Mouse (Mus musculus): ENCODE measurements around the gene Sntb2. TPM values are rescaled to one million over a fixed set of nuclear protein-coding genes. Genes with fewer than 3 reads are reported as not detected.
"Not testable (repeated sequence)": the region's sequence is repeated elsewhere in the genome, so short reads cannot be mapped to it uniquely, and the experiment has no call there.

Gene Sntb2
- 2.2 and 3.9 TPM in 2 replicates for polyA plus RNA-seq (2012; rRNA removed)

DNA sequence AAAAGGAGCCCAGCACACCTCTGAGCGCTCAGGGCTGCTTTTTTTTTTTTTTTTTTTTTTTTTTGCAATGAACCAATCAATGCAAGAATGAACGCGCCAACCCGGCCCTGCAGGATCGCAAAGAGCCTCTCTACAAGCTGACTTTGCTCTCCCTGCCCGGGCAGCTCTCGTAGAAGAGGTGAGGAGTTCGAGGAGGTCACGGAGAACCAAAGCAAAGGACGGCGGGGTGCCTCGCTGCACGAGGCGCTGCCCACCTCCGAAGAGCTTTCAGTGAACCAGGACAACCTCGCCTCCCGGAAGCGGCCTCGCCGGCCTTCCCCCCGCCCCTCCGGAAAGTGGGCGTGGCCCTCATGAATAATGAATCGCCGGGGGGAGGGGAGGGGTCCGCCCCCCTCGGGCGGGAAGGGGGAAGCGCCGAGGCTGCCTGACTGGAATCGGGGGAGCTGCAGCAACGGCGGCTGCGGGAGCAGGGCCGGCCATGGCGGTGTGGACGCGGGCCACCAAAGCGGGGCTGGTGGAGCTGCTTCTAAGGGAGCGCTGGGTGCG lies at the start of gene Sntb2:
Sntb2 (plus strand) TSS at position 427 of the 546 bp plus-strand sequence.
- WGBS = 1% methylated on average over 39 of the region's 41 CpGs
- peak; percentile 90 for DNase-seq (ENCODE audit: low read depth, low spot score)

DNA sequence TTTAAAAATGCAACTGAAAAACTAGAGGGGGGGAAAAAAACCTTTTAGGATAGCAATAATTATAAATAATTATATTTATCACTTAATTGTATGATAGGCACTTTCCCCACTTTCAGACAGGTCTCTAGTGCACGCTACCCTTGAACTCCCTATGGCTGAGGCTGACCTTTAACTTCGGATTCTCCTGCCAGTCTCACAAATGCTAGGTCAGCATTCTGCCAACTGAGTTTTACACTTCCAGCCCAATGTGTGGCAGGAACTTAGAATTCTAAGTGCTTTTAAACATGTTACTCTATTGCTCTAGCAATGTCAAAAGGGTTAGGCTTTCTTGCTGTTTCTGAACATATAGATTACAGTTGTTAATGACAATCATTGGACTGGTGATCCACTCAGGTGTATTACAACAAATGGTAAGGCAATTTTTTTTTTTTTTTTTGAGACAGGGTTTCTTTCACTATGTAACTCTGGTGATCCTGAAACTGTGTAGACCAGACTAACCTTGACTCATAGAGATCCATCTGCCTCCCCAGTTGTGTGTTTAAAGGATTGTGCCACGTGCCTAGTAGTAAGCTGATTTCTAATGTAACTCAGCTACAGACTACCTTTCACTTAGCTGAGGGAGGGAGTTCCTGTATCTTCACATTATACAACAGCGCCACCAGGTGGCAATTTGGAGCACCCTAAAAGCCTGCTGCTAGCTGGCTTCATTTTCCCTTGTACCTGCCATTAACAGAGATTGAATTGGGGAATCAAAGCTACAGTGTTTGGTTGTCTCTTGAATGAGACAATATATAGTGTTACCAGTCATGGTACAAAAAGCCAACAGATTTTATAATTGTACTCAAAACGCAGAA lies 48.0 kb upstream of the Sntb2 start:
- peak; percentile 69 for DNase-seq (ENCODE audit: low read depth, low spot score)
- 38% methylated on average over 5 of the region's 5 CpGs for WGBS

DNA sequence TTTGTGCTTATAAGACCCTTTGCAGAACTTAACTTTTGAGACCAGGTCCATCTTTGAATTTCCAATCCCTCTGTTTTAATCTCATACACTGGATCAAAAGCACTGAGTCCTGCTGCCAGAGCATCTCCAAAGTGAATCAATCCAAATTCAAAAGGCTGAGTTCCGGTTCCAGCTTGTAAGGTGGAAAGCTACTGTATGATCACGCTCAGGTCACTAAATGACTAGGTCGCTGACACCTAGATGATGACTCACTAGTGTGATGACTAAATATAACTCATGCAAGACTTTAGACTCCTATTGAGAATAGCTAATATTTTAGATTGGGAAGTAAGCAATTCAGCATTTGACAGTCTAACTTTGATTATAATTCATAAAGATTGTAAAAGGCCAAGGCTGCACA lies 46.7 kb upstream of the Sntb2 start:
- DNase-seq (ENCODE audit: low read depth, low spot score) = no peak
- 36% methylated on average over 3 of the region's 3 CpGs for WGBS

DNA sequence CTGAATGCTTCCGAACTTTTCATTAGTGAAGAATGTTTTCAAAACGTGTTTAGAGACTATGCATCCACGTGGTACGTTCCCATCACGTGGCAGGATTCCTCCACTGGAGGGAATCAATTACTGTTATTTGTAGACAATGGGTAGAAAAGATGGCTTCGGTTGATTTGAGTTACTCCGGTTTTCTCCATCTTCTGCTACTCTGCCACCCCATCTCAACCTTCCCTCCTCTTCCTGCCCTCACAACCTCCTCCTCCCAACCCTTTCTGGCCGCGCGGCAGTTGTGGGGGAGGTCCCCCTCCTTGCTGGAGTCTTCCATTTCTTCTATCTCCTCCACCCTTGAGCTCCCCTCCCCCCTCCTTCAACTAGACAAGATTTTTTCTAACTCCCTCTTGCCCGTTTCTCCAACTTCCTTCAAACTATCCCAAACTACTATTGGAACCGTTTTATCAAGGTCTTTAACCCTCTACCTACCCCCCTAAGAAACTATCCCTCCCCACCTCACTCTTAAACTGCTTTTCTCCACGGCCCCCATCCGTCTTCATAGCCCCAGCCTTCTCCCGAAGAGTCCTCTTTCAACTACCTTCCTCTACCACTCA lies 43.2 kb upstream of the Sntb2 start:
- 2% methylated on average over 15 of the region's 15 CpGs for WGBS
- no peak for DNase-seq (ENCODE audit: low read depth, low spot score)

DNA sequence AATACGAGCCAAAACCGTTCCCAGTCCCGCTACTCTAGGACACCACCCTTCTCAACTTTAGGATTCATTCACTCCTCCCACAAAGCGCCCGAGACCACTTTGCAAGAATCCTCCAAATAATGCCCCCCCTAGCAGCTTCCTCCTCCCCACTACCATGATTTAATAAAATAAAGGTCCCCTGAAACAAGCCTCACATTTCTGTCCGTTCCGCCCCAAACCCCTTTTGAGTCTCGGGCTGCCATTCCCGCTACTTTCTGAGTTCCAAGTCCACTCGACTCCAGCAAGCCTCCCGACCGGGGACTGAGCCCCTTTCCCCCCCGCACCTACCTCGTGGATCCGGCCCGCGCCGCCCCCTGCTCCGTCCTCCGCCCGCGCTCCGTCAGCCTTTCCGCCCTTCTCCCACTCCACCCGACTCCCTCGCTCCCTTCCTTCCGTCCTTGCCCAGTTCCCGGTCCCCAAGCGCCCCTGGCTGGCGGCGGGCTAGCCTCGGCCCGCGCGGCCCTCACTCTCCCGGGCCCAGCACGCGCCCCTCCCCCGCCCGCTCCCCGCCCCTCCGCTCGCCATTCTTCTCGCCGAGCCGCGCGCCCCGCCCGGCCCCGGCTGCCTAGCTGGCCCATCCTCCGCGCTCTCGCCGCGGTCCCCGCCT lies 42.6 kb upstream of the Sntb2 start:
- 1% methylated on average over 56 of the region's 57 CpGs for WGBS

DNA sequence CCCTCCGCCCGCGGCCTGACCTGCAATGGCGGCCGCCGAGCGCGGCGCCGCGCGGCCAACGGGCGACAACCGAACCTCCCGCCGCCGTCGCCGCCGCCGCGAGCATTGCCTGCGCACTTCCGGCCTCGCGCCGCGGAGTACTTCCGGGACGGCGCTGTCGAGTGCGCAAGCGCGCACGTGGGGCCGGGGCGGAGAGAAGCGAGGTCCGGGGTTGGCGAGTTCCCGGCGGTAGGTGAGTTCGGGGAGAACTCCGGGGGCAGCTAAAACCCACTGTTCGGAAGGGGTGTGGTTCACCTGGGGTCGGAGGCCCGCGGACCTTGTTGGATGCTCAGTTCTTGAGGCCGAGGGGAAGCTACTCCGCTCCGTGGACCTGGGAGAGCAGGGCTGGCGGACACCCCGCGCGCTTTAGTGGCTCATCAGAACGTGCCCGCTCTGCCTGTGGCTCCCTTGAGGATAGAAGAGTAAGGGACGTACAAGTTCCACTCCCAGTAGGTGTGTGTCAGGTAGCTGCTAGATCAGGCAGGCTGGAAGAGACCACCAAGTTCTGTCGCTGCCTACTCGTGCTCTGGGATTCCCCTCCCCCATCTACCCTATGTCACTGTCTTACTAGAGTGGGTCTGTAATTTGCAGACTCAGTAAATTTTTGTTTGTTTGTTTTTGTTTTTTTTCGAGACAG lies 41.9 kb upstream of the Sntb2 start, which contains the start of gene Utp4:
Utp4 (plus strand) TSS at position 156 of the 676 bp plus-strand sequence.
- WGBS = 1% methylated on average over 63 of the region's 63 CpGs
- DNase-seq (ENCODE audit: low read depth, low spot score) = peak; percentile 57

More for the DNA sequence above, 42.6 kb upstream of the Sntb2 start:
- DNase-seq (ENCODE audit: low read depth, low spot score) = no peak

DNA sequence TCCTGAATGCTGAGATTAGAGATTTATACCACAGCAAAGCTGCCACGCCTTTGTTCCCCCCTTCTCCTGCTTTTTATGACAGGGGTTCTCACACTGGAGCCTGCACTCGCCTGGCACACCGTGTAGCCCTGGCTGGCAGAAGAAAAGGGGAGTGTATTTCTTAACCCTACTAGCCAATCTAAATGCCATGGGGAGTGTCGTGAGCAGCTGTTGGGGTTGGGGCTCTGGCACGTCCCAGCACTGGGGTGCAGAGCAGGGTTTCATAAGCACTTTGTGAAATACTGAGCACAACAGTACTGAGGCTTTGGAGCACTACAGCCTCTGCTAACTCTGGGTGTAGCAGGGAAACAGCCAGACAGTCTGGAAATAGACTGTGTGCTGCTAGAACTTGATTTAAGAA lies 36.1 kb upstream of the Sntb2 start:
- no peak for DNase-seq (ENCODE audit: low read depth, low spot score)
- 29% methylated on average over 5 of the region's 5 CpGs for WGBS

DNA sequence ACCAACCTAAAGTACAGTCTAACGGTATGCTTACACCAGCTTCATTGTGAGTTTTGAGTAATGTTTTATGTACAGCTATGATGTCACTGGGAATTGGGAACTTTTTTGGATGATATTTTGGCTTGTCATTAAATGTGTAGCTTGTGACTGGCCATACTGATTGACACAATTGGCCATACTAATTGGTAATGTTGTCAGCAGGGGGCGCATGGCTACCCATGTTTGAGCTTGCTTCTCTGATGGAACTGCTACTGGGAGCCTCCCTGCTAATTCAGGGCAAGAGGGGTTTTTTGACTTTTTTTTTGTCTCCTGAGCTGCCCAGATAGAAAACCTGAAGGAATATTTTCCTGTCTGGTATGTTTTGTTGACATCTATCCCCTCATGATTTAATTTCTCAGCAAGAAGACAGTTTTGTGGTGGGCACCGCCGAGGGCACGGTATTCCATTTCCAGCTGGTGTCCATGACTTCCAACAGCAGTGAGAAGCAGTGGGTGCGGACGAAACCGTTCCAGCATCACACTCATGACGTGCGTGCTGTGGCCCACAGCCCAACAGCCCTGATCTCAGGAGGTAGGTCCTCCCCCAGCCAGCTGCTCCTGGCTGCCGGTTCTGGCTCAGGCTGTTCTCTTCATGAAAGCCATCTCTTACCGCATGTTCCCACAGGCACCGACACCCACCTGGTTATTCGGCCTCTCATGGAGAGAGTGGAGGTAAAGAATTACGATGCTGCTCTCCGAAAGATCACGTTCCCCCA lies 29.6 kb upstream of the Sntb2 start:
- no peak for DNase-seq (ENCODE audit: low read depth, low spot score)
- 91% methylated on average over 17 of the region's 17 CpGs for WGBS

DNA sequence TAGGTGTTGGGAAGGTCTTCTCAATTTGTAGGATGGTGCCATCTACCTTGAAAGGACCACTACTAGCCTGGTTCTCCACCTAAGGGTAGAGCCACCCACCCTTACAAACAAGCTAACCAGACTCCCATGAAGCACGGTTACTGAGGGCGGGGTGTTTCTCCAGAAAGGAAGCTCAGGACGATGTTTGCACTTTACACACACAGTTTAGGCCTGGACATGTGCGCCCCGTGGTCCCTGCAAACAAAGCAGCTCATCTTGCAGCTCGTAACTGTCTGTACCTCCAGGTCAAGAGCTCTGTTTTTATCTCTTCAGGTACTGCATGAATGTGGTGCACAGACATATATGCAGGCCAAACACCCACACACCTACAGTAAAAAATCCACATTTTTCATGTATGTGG lies 28.9 kb upstream of the Sntb2 start:
- WGBS = 74% methylated on average over 6 of the region's 6 CpGs
- DNase-seq (ENCODE audit: low read depth, low spot score) = no peak

DNA sequence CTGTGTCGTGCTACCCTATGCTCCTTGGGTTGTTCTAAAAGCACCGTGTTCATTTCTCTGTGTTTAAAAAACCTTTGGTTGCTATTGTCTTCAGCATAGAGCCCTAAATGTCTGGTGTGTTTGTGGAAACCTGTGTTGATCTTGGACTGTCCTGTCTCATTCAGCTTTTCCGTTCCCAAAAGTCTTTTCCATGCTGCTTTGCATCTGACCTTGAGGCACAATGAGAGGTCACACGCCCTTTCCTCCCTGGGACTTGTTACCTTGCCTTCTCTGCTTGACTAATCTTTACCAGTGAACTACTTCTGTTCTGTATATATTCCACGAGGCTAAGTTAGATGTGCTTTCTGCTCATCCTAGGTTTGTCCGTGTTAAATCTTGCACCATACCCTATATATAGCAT lies 28.1 kb upstream of the Sntb2 start:
- 88% methylated on average over 6 of the region's 6 CpGs for WGBS

DNA sequence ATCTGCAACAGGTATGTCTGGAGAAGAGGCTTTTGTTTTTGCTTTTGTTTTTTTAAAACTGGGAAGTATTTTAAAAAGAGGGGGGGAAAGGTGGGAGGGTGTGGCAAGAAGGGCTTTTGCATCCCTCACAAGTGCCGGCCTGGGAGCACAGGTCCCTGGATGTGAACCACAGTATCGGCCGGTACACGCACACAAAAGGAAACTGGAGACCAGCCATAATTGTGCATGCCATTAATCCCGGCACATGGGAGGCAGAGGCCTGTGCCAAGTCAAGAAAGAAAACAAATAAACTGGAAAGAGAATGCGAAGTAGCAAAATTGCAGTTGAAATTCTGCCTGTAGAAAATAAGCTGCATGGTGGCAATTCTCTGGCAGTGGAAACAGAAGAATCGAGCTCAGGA lies 27.3 kb upstream of the Sntb2 start:
- WGBS = 73% methylated on average over 7 of the region's 7 CpGs
- no peak for DNase-seq (ENCODE audit: low read depth, low spot score)

More for the DNA sequence above, 28.1 kb upstream of the Sntb2 start:
- no peak for DNase-seq (ENCODE audit: low read depth, low spot score)

DNA sequence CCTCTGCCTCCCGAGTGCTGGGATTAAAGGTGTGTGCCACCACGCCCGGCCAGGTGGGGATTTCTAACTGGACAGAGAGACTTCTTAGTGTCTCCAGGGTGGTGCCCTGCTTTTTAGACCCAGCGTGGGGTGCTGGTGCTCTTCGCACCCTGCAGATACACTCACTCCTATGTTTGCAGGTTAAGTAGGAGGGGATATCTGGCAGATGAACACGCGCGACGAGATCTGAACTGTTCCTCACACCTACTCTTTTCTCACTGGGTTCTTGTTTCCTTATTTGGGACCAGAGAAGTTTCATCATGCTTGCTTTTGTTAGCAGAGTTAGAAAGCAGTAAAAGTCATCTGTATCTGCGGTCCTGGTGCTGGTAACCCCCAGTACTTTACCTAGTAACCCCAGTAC lies 21.9 kb upstream of the Sntb2 start:
- WGBS = 92% methylated on average over 10 of the region's 10 CpGs
- DNase-seq (ENCODE audit: low read depth, low spot score) = no peak

DNA sequence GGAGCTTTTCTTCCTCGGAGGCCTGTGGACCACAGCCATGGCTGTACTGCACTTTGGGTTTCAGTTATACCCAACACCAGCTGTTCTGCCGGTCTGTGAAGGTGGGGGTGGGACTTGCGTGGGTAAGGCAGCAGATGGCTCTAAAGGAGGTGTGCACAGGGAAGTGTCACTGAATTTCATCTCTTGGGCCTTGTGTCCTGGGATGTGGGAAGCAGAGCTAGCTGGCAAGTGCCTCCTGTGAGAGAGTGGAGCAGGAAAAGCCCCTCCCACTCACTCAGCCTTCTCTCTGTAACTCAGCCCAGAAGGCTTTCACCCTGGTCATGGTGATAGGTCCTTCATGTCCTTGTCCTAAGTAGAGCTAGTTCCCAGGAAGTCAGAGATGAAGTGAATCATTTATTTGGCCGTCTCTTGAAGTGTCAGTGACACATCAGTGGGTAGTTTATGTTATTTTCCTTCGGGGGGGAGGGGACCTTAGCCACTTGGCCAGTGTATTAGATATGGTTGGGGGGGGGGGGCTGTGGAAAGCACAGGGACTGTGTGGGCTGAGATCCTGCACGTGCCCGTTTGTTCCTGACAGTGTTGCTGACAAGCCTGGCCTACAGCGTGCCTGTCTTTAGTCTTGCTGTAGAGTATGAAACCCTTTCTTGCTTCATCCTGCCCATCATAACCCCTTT lies 15.7 kb upstream of the Sntb2 start:
- WGBS = 91% methylated on average over 8 of the region's 8 CpGs
- no peak for DNase-seq (ENCODE audit: low read depth, low spot score)

DNA sequence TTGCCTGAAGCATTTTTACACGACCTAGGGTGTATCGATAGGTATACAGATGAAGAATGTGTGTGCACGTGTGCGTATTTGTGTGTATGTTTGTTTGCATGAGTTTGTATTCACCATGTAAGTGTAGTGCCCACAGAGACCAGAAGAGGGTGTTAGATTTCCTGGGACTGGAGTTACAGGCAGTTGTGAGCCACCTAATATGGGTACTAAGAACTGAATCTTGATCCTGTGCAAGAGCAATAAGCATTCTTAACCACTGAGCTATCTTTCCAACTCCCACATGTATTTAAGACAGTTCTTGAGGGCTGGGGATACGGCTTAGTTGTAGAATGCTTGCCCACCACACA lies 15.2 kb upstream of the Sntb2 start:
- WGBS = 96% methylated on average over 5 of the region's 5 CpGs

DNA sequence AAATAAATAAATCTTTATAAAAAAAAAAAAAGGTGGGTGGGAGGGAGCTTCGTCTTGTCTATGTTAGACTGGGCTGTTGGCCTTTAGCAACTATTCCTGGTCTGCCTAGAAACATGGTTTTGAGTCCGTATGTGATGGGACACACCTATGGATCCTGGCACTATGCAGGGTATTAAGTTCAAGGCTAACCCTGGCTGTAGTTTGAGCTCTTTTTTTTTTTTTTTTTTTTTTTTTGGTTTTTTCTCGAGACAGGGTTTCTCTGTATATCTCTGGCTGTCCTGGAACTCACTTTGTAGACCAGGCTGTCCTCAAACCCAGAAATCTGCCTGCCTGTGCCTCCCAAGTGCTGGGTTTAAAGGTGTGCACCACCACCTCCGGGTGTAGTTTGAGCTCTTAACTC lies 11.5 kb upstream of the Sntb2 start:
- WGBS = 62% methylated on average over 4 of the region's 4 CpGs
- DNase-seq (ENCODE audit: low read depth, low spot score) = no peak

More for the DNA sequence above, 15.2 kb upstream of the Sntb2 start:
- no peak for DNase-seq (ENCODE audit: low read depth, low spot score)

DNA sequence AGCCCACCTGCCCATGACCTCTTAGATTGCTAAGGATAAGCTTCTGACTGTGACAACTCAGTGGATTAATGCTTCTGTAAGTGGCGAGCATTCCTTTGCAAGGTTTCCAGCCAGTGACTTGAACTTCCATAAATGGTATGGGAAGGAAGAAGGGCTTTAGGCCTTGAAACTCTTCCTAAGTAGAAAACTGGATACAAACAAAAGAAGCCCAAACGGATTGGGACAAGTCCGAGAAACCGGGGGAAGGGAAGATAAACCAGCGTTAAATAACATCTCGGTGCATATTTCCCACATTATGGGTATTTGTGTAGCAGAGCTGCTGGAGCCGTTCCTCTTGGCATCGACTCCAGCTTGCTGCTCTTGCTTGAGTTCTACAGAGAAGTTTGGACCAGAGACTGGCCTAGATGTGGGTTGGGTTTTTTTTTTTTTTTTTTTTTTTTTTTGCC lies 10.6 kb upstream of the Sntb2 start:
- 68% methylated on average over 8 of the region's 8 CpGs for WGBS
- DNase-seq (ENCODE audit: low read depth, low spot score) = no peak

DNA sequence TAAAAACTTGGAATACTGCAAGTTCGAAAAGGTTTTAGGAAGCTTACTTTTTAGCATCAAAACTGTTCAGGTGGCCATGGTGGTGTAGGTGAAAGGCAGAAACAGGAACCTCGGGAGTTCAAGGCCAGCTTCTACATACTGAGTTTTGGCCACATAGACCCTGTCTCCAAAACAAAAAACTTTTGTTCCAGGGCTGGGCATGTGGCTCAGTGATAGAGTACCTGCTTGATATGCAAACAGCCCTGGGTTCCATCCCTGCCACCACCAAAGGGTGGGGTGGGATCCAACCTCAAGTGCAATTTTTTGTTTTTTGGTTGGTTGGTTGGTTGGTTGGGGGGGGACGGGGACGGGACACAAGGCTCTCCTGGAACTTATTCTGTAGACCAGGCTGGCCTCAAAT lies 10.1 kb upstream of the Sntb2 start:
- no peak for DNase-seq (ENCODE audit: low read depth, low spot score)
- 84% methylated on average over 4 of the region's 4 CpGs for WGBS

DNA sequence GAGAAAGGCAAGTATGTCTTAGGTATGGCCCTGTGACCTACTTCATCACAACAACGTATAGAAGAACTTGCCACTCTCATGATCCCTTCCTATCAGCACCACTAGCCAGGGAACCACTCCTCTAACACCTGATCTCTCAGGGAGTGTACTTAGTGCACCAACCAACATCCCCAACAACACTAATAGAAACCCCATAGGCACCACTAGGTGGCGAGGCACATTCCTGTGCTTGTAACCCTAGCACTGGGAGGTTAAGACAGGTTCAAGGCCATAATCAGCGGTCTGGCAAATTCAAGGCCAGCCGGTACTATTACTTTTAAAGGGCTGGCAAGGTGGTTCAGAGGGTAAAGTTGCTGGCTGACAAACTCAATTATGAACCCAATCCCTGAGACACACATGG lies 8.3 kb upstream of the Sntb2 start:
- WGBS = 61% methylated on average over 4 of the region's 4 CpGs

DNA sequence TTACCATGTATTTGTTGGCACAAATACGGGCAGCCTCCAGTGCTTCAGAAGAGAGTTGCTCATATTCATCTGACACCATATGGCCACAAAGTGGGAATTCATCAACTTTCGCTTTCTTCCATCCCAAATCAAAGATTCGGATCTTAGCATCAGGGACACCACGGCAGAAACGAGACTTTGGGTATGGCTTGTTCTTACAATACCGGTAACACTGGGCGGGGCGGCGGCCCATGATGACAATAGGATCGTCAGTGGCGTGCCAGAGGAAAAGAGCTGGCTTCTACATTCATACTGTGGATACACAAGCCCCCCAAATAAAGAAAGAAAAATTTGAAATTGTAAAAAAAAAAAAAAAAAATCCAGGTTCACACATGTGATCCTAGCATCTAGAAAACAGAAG lies 7.4 kb upstream of the Sntb2 start:
- WGBS = 93% methylated on average over 11 of the region's 11 CpGs

More for the DNA sequence above, 8.3 kb upstream of the Sntb2 start:
- no peak for DNase-seq (ENCODE audit: low read depth, low spot score)

More for the DNA sequence above, 7.4 kb upstream of the Sntb2 start:
- not testable (repeated sequence) for DNase-seq (ENCODE audit: low read depth, low spot score)

Measured in large intestine, adult 2 months (tissue).